Mouse (Mus musculus) adrenal gland, adult 18-20 months (tissue): ENCODE results near the gene Dcaf6. TPM values are rescaled to one million over a fixed set of nuclear protein-coding genes. Genes with fewer than 3 reads are reported as not detected.

Source experiments
- total RNA-seq, 2 experiments: library from RNA; stranded (reverse); gene quantifications; 1 replicate in 1 of 2; 2 replicates in 1 of 2; pipeline ENCODE4 v1.2.3; 2021

The Dcaf6 gene
- total RNA-seq, 2 experiments from 2014 or later: 32.5 to 40.6 TPM

Other genes with a start within 250 kb of the Dcaf6 start
- gene Tiprl, start 223.5 kb downstream of the Dcaf6 start, total RNA-seq: 10 to 100 TPM; 46.3 to 47.7 TPM
- under 1 TPM; 0.51 to 0.73 TPM for gene Gpr161, start 164.7 kb downstream of the Dcaf6 start, total RNA-seq
- gene Mpc2, start 162 bp upstream of the Dcaf6 start, total RNA-seq: 100 to 1,000 TPM; 231 to 456 TPM
- 1 to 10 TPM; 1.5 to 3.8 TPM for gene Adcy10, start 24.7 kb upstream of the Dcaf6 start, total RNA-seq
- gene Mpzl1, start 174.1 kb upstream of the Dcaf6 start, total RNA-seq: 10 to 100 TPM; 11.0 to 12.7 TPM
- 10 to 100 TPM; 13.5 to 15.2 TPM for gene Rcsd1, start 249.3 kb upstream of the Dcaf6 start, total RNA-seq